Mouse (Mus musculus) erythroid progenitor cell, adult 5-6 weeks (primary cell): ENCODE measurements around the gene Traf5. TPM values are rescaled to one million over a fixed set of nuclear protein-coding genes. Genes with fewer than 3 reads are reported as not detected.

Source experiments
- ATAC-seq: replicated peaks from 2 replicates; pipeline ENCODE4 v1.8.0; 2016; ENCODE audit warnings: moderate number of reproducible peaks, mild to moderate bottlenecking, moderate TSS enrichment, inconsistent platforms; ENCODE audit not compliant: poor library complexity, low FRiP score, severe bottlenecking
- total RNA-seq, 2 experiments: library from RNA; stranded (forward) in 1 of 2; stranded (reverse) in 1 of 2; fragments of 150-400 nt in 1 of 2; fragments of 186-747, 209-891 nt in 1 of 2; gene quantifications; 2 replicates each; pipeline versions ENCODE4 v1.2.3 to v1.2.4; 2015 to 2017; ENCODE audit warnings: low replicate concordance in 2 of 2

The Traf5 gene
- total RNA-seq, 2 experiments from 2014 or later: 16.3 to 16.4 TPM

DNA sequence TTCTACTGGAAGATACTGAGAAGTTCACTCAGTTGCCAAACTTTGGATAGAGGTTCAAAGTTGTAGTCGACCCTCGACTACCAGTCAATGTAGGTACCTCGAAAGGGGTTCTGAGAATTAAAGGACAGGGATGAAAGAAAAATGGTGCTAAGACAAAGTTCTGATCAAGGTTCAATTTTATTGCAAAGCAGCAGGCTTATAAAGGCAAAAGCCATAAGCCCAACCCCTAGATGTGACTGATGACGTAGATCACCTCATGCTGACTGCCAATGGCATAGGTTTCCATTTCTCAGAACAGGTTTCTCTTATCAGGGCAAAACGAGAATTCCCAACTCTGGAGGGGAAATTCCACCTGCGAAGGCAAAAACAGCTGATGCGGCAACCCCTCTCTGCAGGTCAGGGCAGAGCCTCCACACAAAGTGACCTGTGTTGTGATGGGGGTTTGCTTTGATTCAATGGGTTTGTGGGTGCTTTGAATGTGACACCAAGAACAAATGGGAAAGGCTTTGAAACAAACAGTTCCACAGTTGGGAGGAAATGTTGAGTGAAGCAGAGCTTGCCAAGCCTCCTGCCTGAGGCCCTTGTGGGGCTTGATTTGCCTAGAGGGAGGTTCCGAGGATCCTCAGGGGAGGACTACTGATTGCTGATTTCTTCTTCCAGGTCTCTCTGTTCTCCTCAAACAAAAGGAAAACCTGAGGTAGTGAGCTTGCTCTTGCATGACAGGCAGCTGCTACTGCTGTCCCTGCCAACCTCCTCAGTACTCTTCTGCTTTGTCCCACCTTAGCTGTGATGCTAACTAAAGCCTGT, 105.5 kb downstream of the Traf5 start:
- ATAC-seq: no peak

DNA sequence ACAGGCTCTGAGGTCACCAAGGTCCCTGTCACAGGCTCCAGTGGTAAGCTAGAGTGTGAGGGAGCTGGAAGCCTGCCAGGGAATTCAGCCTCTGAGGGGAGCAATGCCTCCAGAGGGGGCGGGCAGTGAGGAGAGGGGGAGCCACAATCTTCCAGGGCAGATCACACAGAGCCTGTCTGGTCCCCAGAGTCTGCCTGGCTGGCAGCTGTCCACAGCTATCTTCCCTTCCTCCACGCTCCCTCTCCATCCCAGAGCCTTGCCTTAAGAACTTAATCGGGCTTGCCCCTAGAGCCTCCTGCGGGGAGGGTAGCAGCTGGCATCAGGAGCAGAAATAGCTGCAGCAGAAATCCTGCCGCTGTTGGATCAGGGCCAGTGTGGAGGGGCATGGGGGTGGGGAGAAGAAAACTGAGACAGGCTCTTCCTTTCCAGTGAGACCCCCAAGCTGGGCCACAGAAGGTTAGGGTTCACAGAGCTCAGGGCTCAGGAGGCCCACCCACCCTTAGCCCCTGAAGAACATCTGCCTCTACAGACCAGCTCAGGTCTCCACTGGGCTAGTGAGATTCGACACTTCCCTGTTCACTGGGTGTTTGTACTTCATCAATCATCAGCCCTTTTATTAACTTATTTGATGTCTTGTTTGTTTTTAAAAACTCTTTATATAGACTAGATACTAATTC, 110.8 kb downstream of the Traf5 start:
- ATAC-seq: no peak

DNA sequence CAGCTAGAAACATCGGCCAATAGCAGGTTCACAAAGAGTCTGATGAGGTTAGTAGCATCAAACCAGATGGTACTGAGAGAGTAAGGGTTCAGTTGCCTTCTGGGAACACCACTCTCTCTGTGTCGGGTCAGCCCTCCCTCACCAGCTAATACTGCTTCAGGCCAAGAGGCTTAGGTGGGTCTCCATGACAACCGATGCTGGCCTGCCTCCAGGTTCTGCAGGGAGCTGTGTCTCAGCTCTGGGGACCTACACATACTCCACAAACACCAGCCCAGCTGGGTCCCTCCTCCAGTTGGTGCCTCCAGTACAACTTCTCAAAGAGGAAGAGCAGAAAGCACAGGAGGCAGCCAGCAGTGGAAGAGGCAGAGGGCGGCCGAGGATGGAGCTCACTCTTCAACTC, 115.2 kb downstream of the Traf5 start, which contains the start of gene Rd3:
TSS of gene Rd3 (plus strand) at position 184 of the 400 bp plus-strand sequence.
- ATAC-seq: no peak

DNA sequence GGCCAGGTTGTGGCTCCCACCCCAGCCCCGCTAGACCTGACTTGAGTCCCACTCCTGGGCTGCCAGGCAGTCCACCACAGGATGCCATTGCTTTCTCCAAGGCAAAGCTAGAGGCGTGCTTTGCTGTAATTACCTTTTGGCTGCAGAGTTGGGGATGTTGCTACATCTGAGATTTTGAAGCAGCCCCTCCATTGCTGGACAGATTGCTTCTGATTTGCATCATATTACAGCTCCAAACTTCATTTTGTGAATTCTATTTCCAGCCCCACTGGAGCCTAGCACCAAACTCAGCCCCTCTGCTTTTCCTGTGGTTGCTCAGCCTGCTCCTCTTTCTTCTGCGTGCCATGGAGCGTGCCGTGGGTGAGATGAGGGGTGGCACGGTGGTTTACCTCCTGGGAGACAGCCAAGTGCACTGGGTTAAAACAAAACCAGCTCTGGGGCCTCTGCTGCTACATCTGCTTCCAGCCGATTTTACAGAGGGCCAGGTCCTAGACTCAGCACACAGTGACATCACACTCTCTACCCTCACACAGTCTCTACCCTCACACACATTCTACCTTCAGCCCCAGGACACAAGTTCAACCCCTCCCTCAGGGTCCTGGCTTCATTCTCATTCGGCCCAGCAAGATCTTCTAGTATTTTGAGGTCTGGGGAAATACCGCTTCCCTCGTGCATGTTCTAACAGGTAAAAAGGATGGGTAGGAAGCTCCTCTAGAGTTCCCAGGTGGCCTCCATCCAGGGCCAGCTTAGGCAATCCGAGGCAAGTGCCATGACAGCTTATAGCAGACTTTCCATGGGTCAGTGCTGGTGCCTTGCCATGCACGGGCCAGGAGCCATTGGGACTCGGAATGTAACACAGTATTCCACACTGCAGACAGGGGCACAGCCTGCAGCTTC, 117.6 kb downstream of the Traf5 start:
- no peak for ATAC-seq

DNA sequence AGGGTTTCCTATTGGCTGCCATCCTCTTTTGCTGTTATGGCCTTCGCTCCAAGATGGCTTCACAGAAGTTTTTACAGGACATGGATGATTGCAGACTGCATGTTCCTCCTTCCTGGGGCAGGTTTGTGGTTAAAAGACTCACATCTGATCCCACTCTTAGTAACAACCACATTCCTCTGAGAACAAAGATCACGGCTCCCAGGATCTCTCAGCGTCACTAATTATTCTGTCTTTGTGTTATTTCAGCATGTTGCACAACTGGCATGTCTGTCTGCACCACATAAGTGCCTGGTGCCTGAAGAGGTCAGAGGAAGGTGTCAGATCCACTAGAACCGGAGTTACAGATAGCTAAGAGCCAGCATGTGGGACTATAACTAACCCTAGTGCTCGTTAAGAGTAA, 122.4 kb downstream of the Traf5 start:
- no peak for ATAC-seq

DNA sequence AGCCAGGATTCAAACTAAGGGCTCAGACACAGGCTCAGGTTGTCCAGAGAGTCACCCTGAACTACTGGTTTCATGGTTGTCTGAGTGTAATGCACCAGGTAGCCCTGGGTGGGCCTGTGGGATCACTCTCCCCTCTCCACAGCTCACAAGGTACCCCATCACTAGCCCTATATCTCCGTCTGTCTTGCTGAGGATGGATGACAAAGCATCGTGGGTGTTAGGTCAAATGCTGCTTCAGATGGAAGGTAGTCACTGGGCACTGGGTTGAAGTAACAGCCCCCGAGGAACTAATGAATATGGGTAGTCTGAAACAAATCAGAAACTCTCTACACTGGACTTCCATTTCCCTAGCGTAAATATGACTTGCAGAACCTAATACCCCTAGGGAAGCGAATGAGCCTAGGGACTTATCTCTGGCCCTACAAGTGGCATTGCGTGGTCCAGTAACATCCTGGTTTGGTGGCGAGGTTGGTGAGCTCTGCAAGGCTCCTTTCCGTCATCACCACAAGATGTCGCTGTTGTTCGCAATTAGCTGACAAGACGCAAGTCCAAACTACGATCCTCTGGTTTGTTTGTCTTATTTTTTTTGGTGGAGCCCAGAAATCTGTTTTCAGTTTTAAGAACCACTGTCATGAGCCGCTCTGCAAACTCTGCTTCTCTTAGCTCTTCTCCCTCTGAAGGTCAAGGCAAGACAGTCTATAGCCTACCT, 127.4 kb downstream of the Traf5 start:
- peak; percentile 67 for ATAC-seq

DNA sequence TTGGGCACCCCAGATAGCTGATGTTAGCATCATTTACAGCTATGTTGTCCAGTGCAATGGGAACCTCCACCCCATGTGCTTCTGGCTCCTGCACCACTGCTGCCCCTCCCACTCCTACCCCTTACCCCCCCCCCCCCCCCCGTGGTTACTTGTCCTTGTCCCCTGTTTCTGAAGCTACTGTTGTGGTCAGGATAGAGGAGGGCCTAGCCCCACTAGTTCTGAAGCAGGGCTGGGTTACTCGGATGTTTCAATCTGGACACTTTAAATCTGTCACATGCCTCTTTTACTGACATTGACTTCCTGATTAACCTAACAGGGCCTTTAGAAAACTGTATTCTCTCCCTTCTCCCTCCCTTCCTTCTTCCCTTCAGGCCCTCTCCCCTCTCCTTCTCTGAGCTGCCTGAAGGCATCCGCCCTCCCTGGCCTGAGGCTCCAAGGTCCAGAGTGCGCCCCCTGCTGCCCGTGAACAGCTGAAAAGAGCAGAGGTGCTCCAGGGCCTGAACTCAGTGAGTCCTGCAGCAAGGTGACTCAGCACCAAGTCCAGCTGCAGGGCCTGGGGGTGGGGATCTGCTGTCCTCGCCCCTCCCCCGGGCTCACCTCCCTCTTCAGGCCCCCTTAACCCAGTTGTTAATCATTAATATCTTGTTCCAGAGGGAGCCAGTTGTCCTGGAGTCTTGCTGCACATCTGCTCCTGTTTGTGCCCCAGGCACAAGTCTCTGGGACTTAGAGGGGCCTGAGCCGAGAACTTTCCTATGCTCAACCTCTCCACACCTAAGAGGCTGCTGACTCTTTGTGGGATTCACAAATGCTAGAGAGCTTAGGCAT, 128.2 kb downstream of the Traf5 start:
- ATAC-seq: peak; percentile 81

DNA sequence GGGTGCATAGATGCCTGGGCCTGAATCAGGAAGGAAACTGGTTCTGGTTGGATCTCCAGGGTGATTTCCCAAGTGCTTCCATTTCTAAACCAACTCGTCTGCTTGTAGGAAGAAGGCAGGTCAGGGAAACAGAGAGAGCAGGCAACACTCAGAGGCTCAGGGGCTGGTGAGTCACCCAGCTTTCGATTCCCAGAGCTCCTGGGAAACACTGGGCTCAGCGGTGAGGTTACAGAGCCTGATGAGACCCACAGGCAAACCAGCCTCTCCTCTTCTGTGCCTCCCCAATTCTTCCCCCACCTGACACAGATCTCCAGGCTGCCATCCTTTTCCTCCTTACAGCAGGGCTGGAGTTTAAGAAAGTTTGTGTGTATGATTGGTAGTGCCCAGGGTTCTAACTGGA, 128.9 kb downstream of the Traf5 start:
- no peak for ATAC-seq

DNA sequence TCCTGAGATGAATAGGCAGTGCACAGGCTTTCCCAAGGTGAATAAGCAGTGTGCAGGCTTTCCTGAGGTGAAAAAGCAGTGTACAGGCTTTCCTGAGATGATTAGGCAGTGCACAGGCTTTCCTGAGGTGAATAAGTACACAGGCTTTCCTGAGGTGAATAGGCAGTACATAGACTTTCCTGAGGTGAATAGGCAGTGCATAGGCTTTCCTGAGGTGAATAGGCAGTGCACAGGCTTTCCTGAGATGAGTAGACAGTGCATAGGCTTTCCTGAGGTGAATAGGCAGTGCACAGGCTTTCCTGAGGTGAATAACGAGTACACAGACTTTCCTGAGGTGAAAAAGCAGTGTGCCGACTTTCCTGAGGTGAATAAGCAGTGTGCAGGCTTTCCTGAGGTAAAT, 131.4 kb downstream of the Traf5 start:
- ATAC-seq: no peak

DNA sequence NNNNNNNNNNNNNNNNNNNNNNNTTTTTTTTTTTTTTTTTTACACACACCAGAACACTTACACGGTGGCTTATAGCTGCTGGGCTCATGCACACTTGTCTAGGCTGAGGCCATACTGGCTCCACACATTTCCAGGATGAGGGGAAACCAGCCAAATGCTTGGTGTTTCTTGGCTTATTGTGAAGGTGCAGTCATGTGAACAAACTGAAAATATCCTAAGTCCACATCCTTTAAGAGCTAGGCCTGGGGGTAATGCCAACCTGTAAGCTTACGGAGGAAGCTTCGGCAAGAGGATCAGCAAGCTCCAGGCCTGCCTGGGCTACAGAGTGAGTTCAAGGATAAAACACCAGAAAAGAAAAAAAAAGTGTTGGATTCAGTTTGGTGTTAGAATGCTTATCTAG, 135.0 kb downstream of the Traf5 start:
- ATAC-seq: no peak

DNA sequence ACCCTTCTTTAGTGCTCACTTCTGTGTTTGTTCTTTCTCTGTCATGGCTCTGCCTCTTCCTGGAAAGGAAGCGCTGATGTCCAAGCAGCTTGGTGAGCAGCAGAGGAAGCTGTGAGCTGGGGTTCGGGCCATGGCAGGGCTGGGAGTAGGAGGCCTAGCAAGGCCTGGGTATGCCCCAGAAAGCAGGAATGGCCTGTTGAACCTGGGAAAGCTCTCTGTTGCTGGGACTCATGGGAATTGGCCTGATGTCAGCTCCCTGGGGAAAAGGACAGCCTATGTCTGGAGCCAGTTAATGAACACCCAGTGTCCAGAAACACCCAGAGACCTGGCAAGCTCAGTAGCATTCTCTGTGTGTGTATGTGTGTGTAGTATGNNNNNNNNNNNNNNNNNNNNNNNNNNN, 135.5 kb downstream of the Traf5 start:
- no peak for ATAC-seq

DNA sequence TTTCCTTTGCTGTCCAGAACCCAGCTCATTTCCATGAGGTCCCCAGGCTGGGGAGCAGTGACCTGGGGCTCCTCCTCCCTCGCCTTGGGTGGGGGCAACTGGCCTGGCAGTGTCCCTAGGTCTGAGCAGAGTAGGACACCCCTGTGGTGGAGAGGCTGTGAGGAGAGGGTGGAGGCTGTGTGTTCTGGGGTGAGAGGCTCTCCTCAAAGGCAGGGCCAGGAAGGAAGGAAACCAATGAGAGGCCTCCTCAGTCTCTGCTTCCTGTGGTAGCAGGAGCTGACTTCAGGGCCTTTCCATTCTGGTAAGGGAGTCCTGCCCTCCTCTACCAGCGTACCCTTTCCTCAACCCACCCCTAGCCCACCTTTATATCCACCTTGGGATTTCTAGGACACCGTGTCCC, 136.1 kb downstream of the Traf5 start:
- no peak; the same call in 1 of the 2 replicates for ATAC-seq

DNA sequence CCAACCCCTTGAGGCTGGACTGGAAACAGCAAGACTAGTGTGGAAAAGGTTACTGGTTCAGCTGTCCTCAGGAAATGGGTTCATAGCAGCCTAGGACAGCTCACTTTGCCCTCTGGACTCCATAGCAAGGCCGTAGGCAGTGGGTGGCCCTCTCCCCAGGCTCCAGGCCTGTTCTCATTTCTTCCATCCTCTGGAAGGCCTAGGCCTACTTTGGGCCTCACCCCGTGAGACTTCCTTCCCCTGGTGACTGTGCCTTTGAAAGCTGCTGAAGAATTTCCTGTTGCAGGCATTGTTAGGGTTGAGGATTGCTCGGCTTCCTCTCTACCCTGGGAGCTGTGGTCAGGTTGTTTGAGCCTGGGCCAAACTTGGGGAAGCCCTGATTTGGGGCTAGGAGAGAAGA, 137.3 kb downstream of the Traf5 start:
- ATAC-seq: no peak

DNA sequence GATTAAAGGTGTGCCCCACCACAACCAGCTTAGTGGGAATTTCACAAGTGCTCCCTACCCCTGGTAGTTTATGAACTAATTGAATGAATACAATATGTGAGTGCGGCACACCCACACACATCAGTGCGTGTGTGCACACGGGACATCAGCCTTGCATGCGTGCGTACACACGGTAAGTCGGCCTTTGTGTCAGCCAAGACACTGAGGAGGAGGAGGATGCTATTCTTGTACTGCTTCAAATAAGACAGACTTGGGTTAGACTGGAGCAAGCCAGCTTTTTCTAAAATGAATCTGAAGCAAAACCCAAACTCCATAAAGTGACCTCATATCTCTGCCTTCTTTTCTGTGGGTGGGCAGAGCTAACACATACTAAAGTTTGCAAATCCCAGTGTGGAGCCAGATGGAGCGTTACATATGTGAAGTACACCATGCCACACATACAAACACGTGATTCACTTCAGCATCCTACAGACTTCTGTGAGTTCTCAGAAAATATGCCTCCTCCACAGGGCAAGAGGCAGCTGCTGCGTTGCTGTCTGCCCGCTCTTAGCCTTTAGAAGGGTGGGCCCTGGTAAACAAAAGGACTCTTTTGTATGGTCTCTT, 139.5 kb downstream of the Traf5 start:
- no peak for ATAC-seq

DNA sequence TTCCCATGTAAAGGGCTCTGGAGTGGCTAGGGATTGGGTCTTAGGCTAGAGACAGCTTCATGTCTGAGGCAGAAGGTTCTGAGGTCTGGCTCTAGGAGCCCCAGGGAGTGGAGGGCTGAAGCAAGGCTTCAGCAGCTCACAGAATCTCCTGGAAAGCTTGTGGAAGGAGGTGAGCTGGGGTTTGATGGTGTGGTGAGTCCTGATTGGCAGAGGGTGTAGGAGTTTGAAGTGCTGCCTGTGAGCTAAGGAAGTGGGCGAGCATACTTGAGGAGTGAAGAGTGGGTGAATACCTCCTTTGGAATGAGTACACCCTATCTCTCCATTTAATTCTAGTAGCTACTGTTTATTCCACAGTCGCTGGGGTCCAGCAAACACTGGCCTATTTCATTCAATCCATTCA, 141.7 kb downstream of the Traf5 start:
- no peak for ATAC-seq

DNA sequence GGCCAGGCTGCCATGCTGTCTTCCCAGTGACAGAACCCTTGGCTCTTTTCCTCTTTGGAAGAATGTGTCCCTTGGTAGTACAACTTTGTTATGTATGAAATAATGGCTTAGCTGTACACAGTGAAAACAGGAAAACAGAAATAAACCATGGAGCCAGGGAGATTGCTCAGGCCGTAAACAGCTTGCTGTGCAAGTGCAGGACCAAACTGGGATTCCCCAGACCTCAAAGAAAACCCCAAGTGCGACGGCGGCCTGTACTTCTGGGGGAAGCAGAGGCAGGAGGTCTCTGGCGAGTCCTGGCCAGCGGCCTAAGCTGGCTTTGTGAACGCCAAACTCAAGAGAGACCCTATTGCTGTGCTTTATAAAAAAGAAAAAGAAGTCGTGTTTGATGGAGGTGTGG, 143.8 kb downstream of the Traf5 start:
- no peak for ATAC-seq

DNA sequence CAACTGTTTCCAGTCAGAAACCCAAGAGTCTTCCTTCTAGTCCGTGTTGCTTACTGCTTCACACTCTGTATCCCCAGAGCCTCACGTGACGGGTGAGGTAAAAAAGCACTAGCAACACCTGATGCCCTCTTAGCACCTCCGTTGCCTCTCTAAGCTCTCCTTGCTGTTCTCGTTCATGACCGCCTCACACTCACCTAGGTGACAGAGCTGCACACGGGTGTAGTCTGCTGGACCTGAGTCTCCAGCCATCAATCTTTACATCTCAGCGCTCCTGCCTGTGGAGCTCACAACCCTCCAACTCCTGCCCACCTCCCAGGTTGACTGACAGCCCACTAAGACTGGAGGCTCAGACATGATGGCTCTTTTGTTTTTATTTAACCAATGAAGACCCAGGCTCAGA, 144.6 kb downstream of the Traf5 start:
- ATAC-seq: no peak
